Mouse (Mus musculus): ENCODE data around the gene Mymx. TPM values are rescaled to one million over a fixed set of nuclear protein-coding genes. Genes with fewer than 3 reads are reported as not detected.

Gene Mymx
- polyA plus RNA-seq, 1 experiment, result 576 TPM

- H3K36me3 ChIP-seq (ENCODE audit: control insufficient read depth, insufficient read depth), result no peaks in the 10 kb centered on the region
- TF ChIP-seq POLR2A (IDR thresholded peaks at IDR 0.05; ENCODE audit: insufficient read length, low read depth), result no peak
- no peak for TF ChIP-seq MYOD1 (IDR thresholded peaks at IDR 0.05; ENCODE audit: control insufficient read depth in 1 of 3, insufficient read length in 2 of 3, low read depth in 2 of 3)
- peak; percentile 46; the same call in 1 of the 2 replicates for TF ChIP-seq CEBPB (IDR thresholded peaks at IDR 0.05; ENCODE audit: insufficient read depth, poor library complexity, severe bottlenecking)
- no peak overlapping the region for H3K4me3 ChIP-seq
- H3K27me3 ChIP-seq (ENCODE audit: control insufficient read depth, insufficient read depth, insufficient read length), result no peaks in the 10 kb centered on the region
- no peaks in the 10 kb centered on the region for H3K79me2 ChIP-seq (ENCODE audit: control insufficient read depth, insufficient read depth)
- H3K4me2 ChIP-seq (ENCODE audit: low read depth), result peak overlapping the region; percentile 72
- no peak overlapping the region for H3ac ChIP-seq (ENCODE audit: control insufficient read depth, insufficient read length)
Measured at GRCm38 (mm10) chr17:45616679-45617078, 14.8 kb upstream of the Mymx start.

GRCm38 (mm10) chr17:45616046-45616650 lies 14.2 kb upstream of the Mymx start:
- TF ChIP-seq POLR2AphosphoS2 (IDR thresholded peaks at IDR 0.05; ENCODE audit: insufficient read length, low read depth) (no peak), MYOG (IDR thresholded peaks at IDR 0.05; ENCODE audit: control insufficient read depth in 1 of 3, insufficient read depth in 1 of 3, insufficient read length in 2 of 3, low read depth in 2 of 3) (peak; percentile 100), REST (IDR thresholded peaks at IDR 0.05; ENCODE audit: insufficient read depth, insufficient read length) (peak; percentile 65), MAX (IDR thresholded peaks at IDR 0.05; ENCODE audit: low read depth) (no peak), SRF (IDR thresholded peaks at IDR 0.05; ENCODE audit: control insufficient read depth, insufficient read length, low read depth) (no peak), TCF3 (IDR thresholded peaks at IDR 0.05; ENCODE audit: insufficient read length, low read depth) (peak; percentile 99), E2F4 (IDR thresholded peaks at IDR 0.05; ENCODE audit: insufficient read depth) (no peak), POLR2A (IDR thresholded peaks at IDR 0.05; ENCODE audit: insufficient read length, low read depth) (peak; percentile 32), USF1 (IDR thresholded peaks at IDR 0.05; ENCODE audit: low read depth) (no peak), MYOD1 (IDR thresholded peaks at IDR 0.05; ENCODE audit: control insufficient read depth in 1 of 3, insufficient read length in 2 of 3, low read depth in 2 of 3) (peak; percentile 93 to 100 (median 100)), TCF12 (IDR thresholded peaks at IDR 0.05; ENCODE audit: insufficient read depth, poor library complexity, severe bottlenecking) (peak; percentile 99), CEBPB (IDR thresholded peaks at IDR 0.05; ENCODE audit: insufficient read depth, poor library complexity, severe bottlenecking) (peak; percentile 82; the same call in 1 of the 2 replicates)
- Histone ChIP-seq H3K79me2 (ENCODE audit: control insufficient read depth, insufficient read depth) (no peaks in the 10 kb centered on the region), H3K4me3 (no peak overlapping the region), H3K36me3 (ENCODE audit: control insufficient read depth, insufficient read depth) (no peaks in the 10 kb centered on the region), H3ac (ENCODE audit: control insufficient read depth, insufficient read length) (no peak overlapping the region), H3K27me3 (ENCODE audit: control insufficient read depth, insufficient read depth, insufficient read length) (no peaks in the 10 kb centered on the region), H3K4me2 (ENCODE audit: low read depth) (peak overlapping the region; percentile 72)

- H3K4me2 ChIP-seq (ENCODE audit: low read depth), result no peak overlapping the region
- TF ChIP-seq USF1 (IDR thresholded peaks at IDR 0.05; ENCODE audit: low read depth), result no peak
- H3ac ChIP-seq (ENCODE audit: control insufficient read depth, insufficient read length), result no peak overlapping the region
- no peaks in the 10 kb centered on the region for H3K36me3 ChIP-seq (ENCODE audit: control insufficient read depth, insufficient read depth)
- no peaks in the 10 kb centered on the region for H3K27me3 ChIP-seq (ENCODE audit: control insufficient read depth, insufficient read depth, insufficient read length)
- no peaks in the 10 kb centered on the region for H3K79me2 ChIP-seq (ENCODE audit: control insufficient read depth, insufficient read depth)
- H3K4me3 ChIP-seq, result no peak overlapping the region
Measured at GRCm38 (mm10) chr17:45612921-45613320, 11.0 kb upstream of the Mymx start.

- Histone ChIP-seq H3K4me3 (no peak overlapping the region), H3K4me2 (ENCODE audit: low read depth) (no peak overlapping the region), H3ac (ENCODE audit: control insufficient read depth, insufficient read length) (no peak overlapping the region), H3K27me3 (ENCODE audit: control insufficient read depth, insufficient read depth, insufficient read length) (no peaks in the 10 kb centered on the region), H3K79me2 (ENCODE audit: control insufficient read depth, insufficient read depth) (no peaks in the 10 kb centered on the region), H3K36me3 (ENCODE audit: control insufficient read depth, insufficient read depth) (no peaks in the 10 kb centered on the region)
- peak; percentile 51 for TF ChIP-seq SRF (IDR thresholded peaks at IDR 0.05; ENCODE audit: control insufficient read depth, insufficient read length, low read depth)
- TF ChIP-seq TCF3 (IDR thresholded peaks at IDR 0.05; ENCODE audit: insufficient read length, low read depth), result no peak
- TF ChIP-seq POLR2A (IDR thresholded peaks at IDR 0.05; ENCODE audit: insufficient read length, low read depth), result no peak
Measured at GRCm38 (mm10) chr17:45612008-45612407, 10.1 kb upstream of the Mymx start.

- no peaks in the 10 kb centered on the region for H3K79me2 ChIP-seq (ENCODE audit: control insufficient read depth, insufficient read depth)
- H3K36me3 ChIP-seq (ENCODE audit: control insufficient read depth, insufficient read depth), result no peaks in the 10 kb centered on the region
- peak overlapping the region; percentile 58 for H3K4me2 ChIP-seq (ENCODE audit: low read depth)
- H3K27me3 ChIP-seq (ENCODE audit: control insufficient read depth, insufficient read depth, insufficient read length), result no peaks in the 10 kb centered on the region
- TF ChIP-seq MYOD1 (IDR thresholded peaks at IDR 0.05; ENCODE audit: control insufficient read depth in 1 of 3, insufficient read length in 2 of 3, low read depth in 2 of 3) (no peak), MYOG (IDR thresholded peaks at IDR 0.05; ENCODE audit: control insufficient read depth in 1 of 3, insufficient read depth in 1 of 3, insufficient read length in 2 of 3, low read depth in 2 of 3) (no peak), POLR2AphosphoS2 (IDR thresholded peaks at IDR 0.05; ENCODE audit: insufficient read length, low read depth) (peak; percentile 65), SRF (IDR thresholded peaks at IDR 0.05; ENCODE audit: control insufficient read depth, insufficient read length, low read depth) (no peak), POLR2A (IDR thresholded peaks at IDR 0.05; ENCODE audit: insufficient read length, low read depth) (peak; percentile 66), CEBPB (IDR thresholded peaks at IDR 0.05; ENCODE audit: insufficient read depth, poor library complexity, severe bottlenecking) (no peak)
- no peak overlapping the region for H3K4me3 ChIP-seq
- no peak overlapping the region for H3ac ChIP-seq (ENCODE audit: control insufficient read depth, insufficient read length)
Measured at GRCm38 (mm10) chr17:45610144-45610866, 8.4 kb upstream of the Mymx start.
